15 mouse cellular contexts compared by ENCODE assay signal in genomic region chr5:8805742-8806141, GRCm38 (mm10). TPM values are rescaled to one million over a fixed set of nuclear protein-coding genes. Genes with fewer than 3 reads are reported as not detected.
A peak's percentile ranks its signal among the peaks of the same experiment; 100 is the strongest.
DNase-seq lines count a peak whose midpoint lies in the region; ATAC-seq and TF ChIP-seq lines count a peak whose summit lies in the region.
"Had no signal": no experiment of that assay in that cellular context is flagged by ENCODE, and none has a peak within 500 bp of the region (broad histone marks: within the 10 kb centered on the region; RNA-seq: fewer than 3 reads in every experiment).

No protein-coding gene starts in this region.

- H3K36me3 ChIP-seq in lung, postnatal 0 days (ENCODE audit: insufficient read depth, low read length) = no peaks in the 10 kb centered on the region
- no peaks in the 10 kb centered on the region for H3K36me3 ChIP-seq in midbrain, embryonic 14.5 days (ENCODE audit: control insufficient read depth, insufficient read depth, low read length)
- H3K36me3 ChIP-seq: embryonic facial prominence, embryonic 10.5 days; G1E; liver, embryonic 13.5 days had no signal

- ATAC-seq in frontal cortex, adult (ENCODE audit: low TSS enrichment) = 0 out of 2 replicates have a peak, but pooled peaks have one; percentile 23
- 0 out of 2 replicates have a peak, but pooled peaks have one; percentile 28 for ATAC-seq in lung, postnatal 0 days
- ATAC-seq in neutrophil, adult 5-6 weeks (ENCODE audit: extremely low read depth, insufficient number of reproducible peaks, low FRiP score, poor library complexity, severe bottlenecking) = 0 out of 2 replicates have a peak, but pooled peaks have one; percentile 28
- ATAC-seq in midbrain, embryonic 14.5 days (ENCODE audit: low FRiP score, low TSS enrichment) = no peak
- ATAC-seq: intestine, embryonic 16.5 days had no signal

- H3K27ac ChIP-seq in lung, postnatal 0 days (ENCODE audit: low read length) = no peak overlapping the region
- H3K27ac ChIP-seq in midbrain, embryonic 14.5 days (replicated peaks; ENCODE audit: low read depth, low read length) = no peak overlapping the region
- H3K27ac ChIP-seq: embryonic facial prominence, embryonic 10.5 days; liver, embryonic 13.5 days had no signal

- no peaks in the 10 kb centered on the region for H3K9me3 ChIP-seq in lung, postnatal 0 days (ENCODE audit: low read length)
- no peaks in the 10 kb centered on the region for H3K9me3 ChIP-seq in midbrain, embryonic 14.5 days (ENCODE audit: control insufficient read depth, low read length)
- H3K9me3 ChIP-seq: embryonic facial prominence, embryonic 10.5 days; G1E; liver, embryonic 13.5 days had no signal

- no peak for DNase-seq in frontal cortex, postnatal 36 days (ENCODE audit: low spot score in 2 of 2)
- DNase-seq in lung, postnatal 0 days (ENCODE audit: low spot score) = peak; percentile 24
- DNase-seq in lung, postnatal 25 days (ENCODE audit: low spot score) = no peak
- DNase-seq in layer of hippocampus, adult 8-10 months (ENCODE audit: low spot score in 2 of 2) = peak; percentile 9 to 15
- DNase-seq in spleen, adult 18-20 months = no peak
- DNase-seq in midbrain, embryonic 14.5 days = no peak
- DNase-seq: adrenal gland, adult 8-10 months; cerebellum, postnatal 14 days; liver, embryonic 13.5 days; lung, postnatal 4 days had no signal

- no peak for TF ChIP-seq EP300 in lung, postnatal 0 days (IDR thresholded peaks at IDR 0.05)

- WGBS in lung, postnatal 0 days = 73% methylated on average over 5 of the region's 5 CpGs
- 92% methylated on average over 5 of the region's 5 CpGs for WGBS in midbrain, embryonic 14.5 days

- H3K4me3 ChIP-seq in lung, postnatal 0 days (ENCODE audit: low read depth, low read length) = no peak overlapping the region
- H3K4me3 ChIP-seq in midbrain, embryonic 14.5 days (replicated peaks; ENCODE audit: low read depth, low read length) = no peak overlapping the region
- H3K4me3 ChIP-seq: embryonic facial prominence, embryonic 10.5 days; liver, embryonic 13.5 days had no signal

- no peaks in the 10 kb centered on the region for H3K27me3 ChIP-seq in lung, postnatal 0 days (replicated peaks; ENCODE audit: insufficient read depth, low read length)
- H3K27me3 ChIP-seq in midbrain, embryonic 14.5 days (ENCODE audit: control insufficient read depth, insufficient read depth, low read length) = no peaks in the 10 kb centered on the region
- H3K27me3 ChIP-seq: liver, embryonic 13.5 days had no signal

- H3K4me2 ChIP-seq in lung, postnatal 0 days (replicated peaks; ENCODE audit: low read depth, low read length) = no peak overlapping the region
- H3K4me2 ChIP-seq in midbrain, embryonic 14.5 days (ENCODE audit: low read length) = no peak overlapping the region
- H3K4me2 ChIP-seq: liver, embryonic 13.5 days had no signal

- TF ChIP-seq CTCF in lung, postnatal 0 days (IDR thresholded peaks at IDR 0.05) = 0 out of 2 replicates have a peak, but pooled peaks have one; percentile 11

- no peak overlapping the region for H3K9ac ChIP-seq in lung, postnatal 0 days (replicated peaks; ENCODE audit: low read depth)
- H3K9ac ChIP-seq in midbrain, embryonic 14.5 days (replicated peaks; ENCODE audit: low read length) = no peak overlapping the region
- H3K9ac ChIP-seq: liver, embryonic 13.5 days had no signal

- H3K4me1 ChIP-seq in lung, postnatal 0 days (ENCODE audit: insufficient read depth, low read depth, low read length) = no peaks in the 10 kb centered on the region
- no peaks in the 10 kb centered on the region for H3K4me1 ChIP-seq in midbrain, embryonic 14.5 days (ENCODE audit: control insufficient read depth, insufficient read depth, low read length)
- H3K4me1 ChIP-seq: embryonic facial prominence, embryonic 10.5 days; liver, embryonic 13.5 days had no signal

RNA-seq across cellular contexts. Expression of gene Abcb1b, which starts 7.8 kb away (rescaled TPM):
- 1.4 and 1.8 TPM in 2 replicates for polyA plus RNA-seq in lung, postnatal 0 days (2015; fragmentation: Nextera tagmentation; extraction: Ambion mirVana)
- total RNA-seq in layer of hippocampus, adult 8-10 months (2022) = 1 to 10 TPM; 4.0 to 8.6 (median 6.6) TPM
- total RNA-seq in neutrophil, adult 5-6 weeks (2017) = 2.2 and 3.0 TPM in 2 replicates
- 0.55 and 0.87 TPM in 2 replicates for polyA plus RNA-seq in midbrain, embryonic 14.5 days (2014; fragmentation: Nextera tagmentation; extraction: Ambion mirVana)
- polyA plus RNA-seq: G1E had no signal

Comparison
In these comparisons a context has a peak if more than half of its experiments do, and no peak if none do; other contexts are left out.
1. DNase-seq: peak in lung, postnatal 0 days (single experiment) and layer of hippocampus, adult 8-10 months (2 of 2); none in frontal cortex, postnatal 36 days (0 of 2), lung, postnatal 25 days (single experiment), spleen, adult 18-20 months (0 of 2) and midbrain, embryonic 14.5 days (single experiment).